Mouse (Mus musculus) lung, adult 2 months (tissue): ENCODE measurements around the gene Tmem158. TPM values are rescaled to one million over a fixed set of nuclear protein-coding genes. Genes with fewer than 3 reads are reported as not detected.

Source experiments
- DNase-seq: peaks from one replicate; pipeline ENCODE4 v3.0.0; 2022
- H3K4me1 ChIP-seq: fragments of 200-500 bp; 2 replicates; pipeline ENCODE4 v1.6.1; 2011; ENCODE audit warnings: low read length; ENCODE audit not compliant: control insufficient read depth, insufficient read depth
- H3K4me3 ChIP-seq: fragments of 200-500 bp; replicated peaks from 2 replicates; pipeline ENCODE3; 2011; ENCODE audit warnings: low read depth, mild to moderate bottlenecking, control low read depth, low read length; ENCODE audit errors: extremely low read depth
- CTCF ChIP-seq: fragments of 200-500 bp; IDR thresholded peaks from 2 replicates; pipeline ENCODE4 v1.5.1; 2011; ENCODE audit warnings: mild to moderate bottlenecking, low read length, control low read depth; ENCODE audit not compliant: insufficient read depth
- POLR2A ChIP-seq: fragments of 200-500 bp; IDR thresholded peaks from 2 replicates; pipeline ENCODE4 v1.6.1; 2011; ENCODE audit warnings: low read depth, mild to moderate bottlenecking, control low read depth, low read length, borderline replicate concordance; ENCODE audit errors: extremely low read depth
- WGBS: fragments of 180-500 bp; shearing (Covaris S2); methylation state at CpG from one replicate; pipeline ENCODE4 v1.1.7; 2018; 5-methylcytosine and 5-hydroxymethylcytosine counted together
- polyA plus RNA-seq: library from polyadenylated mRNA; depleted of rRNA; stranded (reverse); fragments of >200 nt; gene quantifications from 2 replicates; pipeline ENCODE4 v1.2.3, GENCODE M21; 2012; rRNA removed

Gene Tmem158
- polyA plus RNA-seq, 1 experiment: 7.3 TPM

GRCm38 (mm10) chr9:123235621-123236020 lies 24.9 kb downstream of the Tmem158 start:
- DNase-seq: no peak
- TF ChIP-seq POLR2A: no peak
- no peak for TF ChIP-seq CTCF
- WGBS: 20% methylated on average over 3 of the region's 3 CpGs

GRCm38 (mm10) chr9:123229826-123230225 lies 30.7 kb downstream of the Tmem158 start:
- Histone ChIP-seq H3K4me3 (no peak overlapping the region), H3K4me1 (no peaks in the 10 kb centered on the region)
- WGBS: 66% methylated on average over 4 of the region's 4 CpGs
- no peak for DNase-seq
- no peak for TF ChIP-seq CTCF
- TF ChIP-seq POLR2A: no peak

More at GRCm38 (mm10) chr9:123235621-123236020, 24.9 kb downstream of the Tmem158 start:
- Histone ChIP-seq H3K4me3 (no peak overlapping the region), H3K4me1 (peaks cover 19% of the 10 kb centered on the region)

- Histone ChIP-seq H3K4me3 (no peak overlapping the region), H3K4me1 (no peaks in the 10 kb centered on the region; the same call in 1 of the 2 replicates)
- TF ChIP-seq CTCF (no peak), POLR2A (no peak)
- no peak for DNase-seq
Measured at GRCm38 (mm10) chr9:123228671-123229070, 31.9 kb downstream of the Tmem158 start.

DNA sequence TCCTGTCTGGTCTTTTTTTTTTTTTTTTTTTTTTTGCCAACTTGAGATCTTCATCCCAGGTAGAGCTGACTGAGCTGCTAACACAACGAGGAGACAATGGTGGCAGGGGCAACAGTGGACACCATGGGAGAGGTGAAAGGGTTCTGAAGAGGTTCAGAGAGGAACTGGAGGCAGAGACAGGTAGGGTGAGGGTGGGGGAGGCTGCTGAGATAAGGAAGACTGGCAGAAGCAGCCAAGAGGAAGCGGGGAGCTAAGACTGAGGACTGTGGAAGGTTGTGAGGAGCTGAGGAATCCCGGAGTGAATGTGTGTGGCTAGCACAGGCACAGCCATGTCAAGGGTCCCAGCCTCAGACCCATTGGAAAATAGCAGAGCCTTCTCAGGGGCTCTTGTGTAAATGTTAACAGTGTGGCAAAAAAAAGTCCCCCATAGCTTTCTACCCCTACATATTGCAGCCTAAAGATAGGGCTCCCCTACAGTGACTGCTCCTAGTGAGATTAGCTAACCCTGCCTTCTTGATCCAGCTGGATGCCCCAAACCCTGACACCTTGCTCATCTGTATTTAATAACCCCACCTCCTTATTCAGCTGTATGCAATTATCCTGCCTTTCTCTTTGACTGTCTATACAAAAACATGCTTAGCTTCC lies 33.3 kb downstream of the Tmem158 start:
- no peak for TF ChIP-seq POLR2A
- no peak for TF ChIP-seq CTCF
- DNase-seq: no peak
- WGBS: 71% methylated on average over 3 of the region's 3 CpGs
- Histone ChIP-seq H3K4me1 (no peaks in the 10 kb centered on the region; the same call in 1 of the 2 replicates), H3K4me3 (no peak overlapping the region)

GRCm38 (mm10) chr9:123224863-123225431 lies 35.6 kb downstream of the Tmem158 start:
- 53% methylated on average over 2 of the region's 2 CpGs for WGBS
- Histone ChIP-seq H3K4me3 (no peak overlapping the region), H3K4me1 (peaks cover under 1% of the 10 kb centered on the region; the same call in 1 of the 2 replicates)
- DNase-seq: no peak
- TF ChIP-seq CTCF: no peak

DNA sequence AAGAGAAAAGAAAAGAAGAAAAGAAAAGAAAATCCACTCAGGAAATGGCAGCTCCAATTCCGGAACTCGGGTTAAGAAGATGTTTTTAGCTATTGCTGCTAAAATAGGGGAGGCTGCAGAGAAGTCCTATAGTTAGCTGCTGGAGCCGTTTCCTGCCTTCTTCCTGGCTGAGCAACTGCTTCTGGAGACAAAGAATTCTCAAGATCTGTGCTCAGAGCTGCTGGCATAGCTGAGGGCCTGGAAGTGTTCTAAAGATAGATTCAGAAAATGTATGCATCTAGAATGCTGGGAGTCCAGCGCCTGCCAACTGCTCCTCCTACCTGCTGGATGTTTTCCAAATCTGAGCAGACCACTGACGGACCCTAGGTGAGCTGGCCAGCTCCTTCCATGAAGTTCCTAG lies 40.7 kb downstream of the Tmem158 start:
- Histone ChIP-seq H3K4me1 (peaks cover 2% of the 10 kb centered on the region; the same call in 1 of the 2 replicates), H3K4me3 (no peak overlapping the region)
- WGBS: 27% methylated on average over 5 of the region's 5 CpGs
- DNase-seq: no peak
- TF ChIP-seq POLR2A (no peak), CTCF (no peak)

GRCm38 (mm10) chr9:123215621-123216440 lies 44.7 kb downstream of the Tmem158 start, which contains the start of gene Cdcp1:
Cdcp1 (minus strand) TSS chr9:123216038.
- DNase-seq: peak; percentile 48
- TF ChIP-seq CTCF (no peak), POLR2A (no peak)
- peak within 1 kb of the TSS; percentile 38 for H3K4me3 ChIP-seq
- 17% methylated on average over 45 of the region's 45 CpGs for WGBS
- H3K4me1 ChIP-seq: peaks cover 2% of the 10 kb centered on the region; the same call in 1 of the 2 replicates

DNA sequence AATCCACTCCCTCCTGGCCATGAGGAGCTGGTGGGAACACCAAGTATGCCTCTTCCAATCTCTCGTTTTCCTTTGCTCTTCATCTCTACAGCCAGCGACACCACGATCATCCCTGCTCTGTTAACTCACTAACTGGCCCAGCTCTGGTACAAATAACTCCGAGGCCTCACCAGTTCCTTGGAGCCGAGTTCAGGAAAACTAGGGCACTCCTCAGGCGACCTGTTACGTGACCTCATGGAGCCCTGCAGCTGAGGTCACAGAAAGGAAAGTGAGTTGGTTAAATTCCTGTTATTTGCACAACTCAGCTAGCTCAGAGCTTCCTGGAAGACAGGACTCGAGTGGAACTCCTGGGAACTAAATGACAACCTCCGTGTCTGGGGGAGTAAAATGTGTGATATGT lies 47.2 kb downstream of the Tmem158 start:
- 54% methylated on average over 9 of the region's 9 CpGs for WGBS
- H3K4me1 ChIP-seq: no peaks in the 10 kb centered on the region
- no peak overlapping the region for H3K4me3 ChIP-seq
- DNase-seq: no peak
- no peak for TF ChIP-seq POLR2A
- TF ChIP-seq CTCF: no peak

Other genes starting within 250 kb of the Tmem158 start
- 28.4 and 30.1 TPM in 2 replicates for gene Tmem42, start 239.4 kb downstream of the Tmem158 start, polyA plus RNA-seq
- 0.24 and 0.28 TPM in 2 replicates for gene Tgm4, start 226.0 kb downstream of the Tmem158 start, polyA plus RNA-seq
- 253 and 404 TPM in 2 replicates for gene Zdhhc3, start 147.6 kb downstream of the Tmem158 start, polyA plus RNA-seq
- 57.4 and 80.6 TPM in 2 replicates for gene Exosc7, start 147.5 kb downstream of the Tmem158 start, polyA plus RNA-seq
- gene Clec3b, start 109.8 kb downstream of the Tmem158 start, polyA plus RNA-seq: 151 and 180 TPM in 2 replicates
- 10.8 and 14.2 TPM in 2 replicates for gene Cdcp1, start 44.7 kb downstream of the Tmem158 start, polyA plus RNA-seq
- 177 and 466 TPM in 2 replicates for gene Lars2, start 106.2 kb upstream of the Tmem158 start, polyA plus RNA-seq
- 42.0 and 73.5 TPM in 2 replicates for gene Limd1, start 217.9 kb upstream of the Tmem158 start, polyA plus RNA-seq